Comparison of ENCODE assay signal across 8 mouse cellular contexts in genomic region chr3:116594728-116595602, GRCm38 (mm10). TPM values are rescaled to one million over a fixed set of nuclear protein-coding genes. Genes with fewer than 3 reads are reported as not detected.
DNase-seq lines count a peak whose midpoint lies in the region; ATAC-seq and TF ChIP-seq lines count a peak whose summit lies in the region.

Gene Sass6, plus strand, starts transcription at chr3:116594982.

- H3K27me3 ChIP-seq in kidney, embryonic 14.5 days (ENCODE audit: control insufficient read depth, insufficient read depth, low read length) = no peaks in the 10 kb centered on the region
- no peaks in the 10 kb centered on the region for H3K27me3 ChIP-seq in limb, embryonic 15.5 days

- TF ChIP-seq CTCF in bone marrow macrophage, adult 2 months (IDR thresholded peaks at IDR 0.05; ENCODE audit: low read depth, low read length) = no peak
- TF ChIP-seq CTCF in embryonic fibroblast, embryonic 13.5 days (IDR thresholded peaks at IDR 0.05; ENCODE audit: borderline replicate concordance, insufficient read depth, low read length) = no peak

- H3K36me3 ChIP-seq in kidney, embryonic 14.5 days (ENCODE audit: control insufficient read depth, insufficient read depth, low read length) = peaks cover 18% of the 10 kb centered on the region
- H3K36me3 ChIP-seq in limb, embryonic 15.5 days = peaks cover 17% of the 10 kb centered on the region

- ATAC-seq in kidney, embryonic 14.5 days (ENCODE audit: low FRiP score, low TSS enrichment) = peak; percentile 98
- peak; percentile 95 for ATAC-seq in limb, embryonic 15.5 days (ENCODE audit: insufficient number of reproducible peaks, low FRiP score, low TSS enrichment, low read depth)

- H3K27ac ChIP-seq in bone marrow macrophage, adult 2 months (ENCODE audit: insufficient read depth, low read depth, low read length) = peak within 1 kb of the TSS; percentile 71
- H3K27ac ChIP-seq in embryonic fibroblast, embryonic 13.5 days (ENCODE audit: insufficient read depth, low read length) = peak within 1 kb of the TSS; percentile 48
- peak within 1 kb of the TSS; percentile 85 for H3K27ac ChIP-seq in kidney, embryonic 14.5 days (ENCODE audit: low read depth, low read length)
- peak within 1 kb of the TSS; percentile 89 for H3K27ac ChIP-seq in limb, embryonic 15.5 days

- WGBS in kidney, embryonic 14.5 days = under 1% methylated on average over 65 of the region's 65 CpGs
- under 1% methylated on average over 65 of the region's 65 CpGs for WGBS in limb, embryonic 15.5 days

- peaks cover 9% of the 10 kb centered on the region for H3K4me1 ChIP-seq in bone marrow macrophage, adult 2 months (ENCODE audit: control insufficient read depth, insufficient read depth, low read length)
- no peaks in the 10 kb centered on the region for H3K4me1 ChIP-seq in embryonic fibroblast, embryonic 13.5 days (ENCODE audit: control insufficient read depth, insufficient read depth, low read length)
- H3K4me1 ChIP-seq in kidney, embryonic 14.5 days (ENCODE audit: control insufficient read depth, insufficient read depth, low read length) = peaks cover 6% of the 10 kb centered on the region; the same call in 1 of the 2 replicates
- 0 out of 2 replicates have a peak, but pooled peaks cover 6% of the 10 kb centered on the region for H3K4me1 ChIP-seq in limb, embryonic 15.5 days

- DNase-seq in A20 (ENCODE audit: low read depth, low spot score) = peak; percentile 97
- peak; percentile 96 to 97 for DNase-seq in heart, adult 9 months (ENCODE audit: low spot score in 2 of 2)
- DNase-seq in monocyte, adult 2 months (ENCODE audit: low read depth in 1 of 2, low spot score in 2 of 2) = peak; percentile 89 to 93
- peak; percentile 94 to 95 for DNase-seq in spleen, postnatal 36 days (ENCODE audit: low spot score in 2 of 2)

- peak within 1 kb of the TSS; percentile 78 for H3K9ac ChIP-seq in kidney, embryonic 14.5 days (ENCODE audit: low read depth, low read length)
- peak within 1 kb of the TSS; percentile 90 for H3K9ac ChIP-seq in limb, embryonic 15.5 days

- no peaks in the 10 kb centered on the region for H3K9me3 ChIP-seq in kidney, embryonic 14.5 days (ENCODE audit: control insufficient read depth, low read length)
- H3K9me3 ChIP-seq in limb, embryonic 15.5 days = no peaks in the 10 kb centered on the region

- peak within 1 kb of the TSS; percentile 75 for H3K4me2 ChIP-seq in kidney, embryonic 14.5 days (replicated peaks; ENCODE audit: low read depth, low read length)
- H3K4me2 ChIP-seq in limb, embryonic 15.5 days = peak within 1 kb of the TSS; percentile 69

- TF ChIP-seq POLR2A in bone marrow macrophage, adult 2 months (IDR thresholded peaks at IDR 0.05; ENCODE audit: borderline replicate concordance, low read depth, low read length) = no peak
- peak; percentile 56 for TF ChIP-seq POLR2A in embryonic fibroblast, embryonic 13.5 days (IDR thresholded peaks at IDR 0.05; ENCODE audit: low read depth, low read length)

- peak within 1 kb of the TSS; percentile 78 for H3K4me3 ChIP-seq in bone marrow macrophage, adult 2 months (ENCODE audit: insufficient read depth, low read length)
- peak within 1 kb of the TSS; percentile 88 for H3K4me3 ChIP-seq in embryonic fibroblast, embryonic 13.5 days (ENCODE audit: insufficient read depth, low read length)
- H3K4me3 ChIP-seq in kidney, embryonic 14.5 days (ENCODE audit: low read length) = peak within 1 kb of the TSS; percentile 64
- H3K4me3 ChIP-seq in limb, embryonic 15.5 days = peak within 1 kb of the TSS; percentile 91

RNA-seq across cellular contexts. Expression of gene Sass6, which starts in this region (rescaled TPM):
- polyA plus RNA-seq in bone marrow macrophage, adult 2 months (2012; ENCODE audit: insufficient read depth, insufficient read length, missing spikeins) = 19.9 and 25.8 TPM in 2 replicates
- polyA plus RNA-seq in embryonic fibroblast, embryonic 13.5 days (2011; ENCODE audit: insufficient read length, low read depth, missing spikeins) = 11.5 and 14.6 TPM in 2 replicates
- polyA plus RNA-seq in kidney, embryonic 14.5 days (2014; fragmentation: Nextera tagmentation; extraction: Ambion mirVana) = 19.3 and 30.8 TPM in 2 replicates
- 16.5 and 17.0 TPM in 2 replicates for polyA plus RNA-seq in limb, embryonic 15.5 days (2015; fragmentation: Nextera tagmentation; extraction: Ambion mirVana)

Comparison
In these comparisons a context has a peak if more than half of its experiments do, and no peak if none do; other contexts are left out.
1. Peak in every context shown above with its lines: DNase-seq, ATAC-seq, H3K4me3 ChIP-seq and H3K27ac ChIP-seq.